Mouse (Mus musculus): ENCODE results near the gene Lamtor2.

Lamtor2 gene

DNA sequence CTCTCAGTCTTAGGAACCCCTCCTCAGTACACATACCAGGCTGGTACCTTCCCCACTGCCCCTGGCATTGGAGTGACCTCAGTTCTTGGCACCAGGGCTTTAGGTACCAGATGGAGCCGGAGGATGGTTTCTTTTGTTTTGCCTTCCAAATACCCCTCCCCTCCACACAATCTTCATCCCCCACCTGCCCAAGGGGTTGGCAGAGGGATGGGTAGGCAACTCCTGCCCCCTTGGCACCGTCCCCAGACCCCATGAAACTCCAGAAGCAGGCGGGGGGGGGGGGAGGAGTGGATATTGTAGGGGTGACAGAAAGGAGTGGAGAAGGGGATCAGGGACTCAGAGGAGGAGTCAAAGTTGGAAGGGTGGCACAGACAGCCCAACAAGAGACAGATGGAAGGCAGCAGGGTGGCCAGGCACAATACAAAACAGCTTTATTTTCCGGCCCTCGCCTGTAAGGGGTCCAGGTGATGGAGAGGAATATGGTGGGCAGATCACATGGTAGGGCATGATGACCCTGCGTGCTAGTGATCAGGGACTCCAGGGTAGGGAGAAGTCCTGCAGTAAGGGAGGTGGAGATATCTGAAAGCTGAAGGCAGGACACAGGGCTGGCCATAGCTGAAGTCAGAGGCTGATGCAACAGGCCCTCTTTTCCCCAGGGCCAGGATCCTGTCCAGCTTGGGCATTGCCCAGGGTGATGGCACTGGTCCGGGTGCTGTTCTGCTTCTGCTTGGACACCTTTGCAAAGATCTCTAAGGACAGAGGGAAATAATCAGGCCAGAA, 11.1 kb downstream of the Lamtor2 start:
- peak; percentile 47 for DNase-seq

DNA sequence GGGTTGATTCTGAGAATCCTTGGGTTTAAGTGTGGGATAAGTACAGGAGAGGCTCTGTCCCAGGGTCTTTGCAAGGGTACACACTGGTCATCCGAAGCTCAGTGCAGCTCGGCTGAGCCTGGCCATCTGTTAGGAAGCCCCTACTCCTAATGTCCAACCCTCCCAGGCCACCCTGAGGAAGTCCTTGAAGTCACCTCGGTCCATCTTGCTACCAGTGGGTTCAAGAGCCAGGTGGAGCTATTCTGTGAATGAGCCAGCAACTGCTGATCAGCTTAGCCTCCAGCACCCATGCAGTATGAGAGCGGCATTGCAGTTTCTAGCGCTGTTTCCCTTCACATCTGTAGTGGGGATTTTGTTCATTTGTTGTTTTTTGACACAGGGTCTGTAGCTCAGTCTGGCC, 12.8 kb downstream of the Lamtor2 start:
- DNase-seq: no peak

DNA sequence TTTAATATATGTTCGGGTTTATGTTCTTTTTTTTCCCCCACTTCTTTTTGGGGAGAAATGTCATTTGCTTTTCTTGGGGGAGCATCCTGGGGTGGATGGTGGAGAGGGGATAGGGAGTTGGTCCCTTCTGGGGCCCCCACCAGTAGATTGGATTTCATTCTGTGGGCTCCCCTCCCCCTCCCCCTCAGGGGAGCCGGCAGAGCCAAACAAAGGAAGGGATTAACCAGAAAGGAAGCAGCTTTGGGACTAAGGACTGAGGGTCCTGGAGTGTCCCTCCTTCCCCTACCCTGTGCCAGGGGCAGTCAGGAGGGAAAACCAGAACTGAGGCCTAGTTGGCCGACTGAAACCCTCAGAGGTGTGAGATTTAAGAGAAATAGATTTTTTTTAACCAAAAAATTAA, 13.5 kb downstream of the Lamtor2 start:
- no peak for DNase-seq

DNA sequence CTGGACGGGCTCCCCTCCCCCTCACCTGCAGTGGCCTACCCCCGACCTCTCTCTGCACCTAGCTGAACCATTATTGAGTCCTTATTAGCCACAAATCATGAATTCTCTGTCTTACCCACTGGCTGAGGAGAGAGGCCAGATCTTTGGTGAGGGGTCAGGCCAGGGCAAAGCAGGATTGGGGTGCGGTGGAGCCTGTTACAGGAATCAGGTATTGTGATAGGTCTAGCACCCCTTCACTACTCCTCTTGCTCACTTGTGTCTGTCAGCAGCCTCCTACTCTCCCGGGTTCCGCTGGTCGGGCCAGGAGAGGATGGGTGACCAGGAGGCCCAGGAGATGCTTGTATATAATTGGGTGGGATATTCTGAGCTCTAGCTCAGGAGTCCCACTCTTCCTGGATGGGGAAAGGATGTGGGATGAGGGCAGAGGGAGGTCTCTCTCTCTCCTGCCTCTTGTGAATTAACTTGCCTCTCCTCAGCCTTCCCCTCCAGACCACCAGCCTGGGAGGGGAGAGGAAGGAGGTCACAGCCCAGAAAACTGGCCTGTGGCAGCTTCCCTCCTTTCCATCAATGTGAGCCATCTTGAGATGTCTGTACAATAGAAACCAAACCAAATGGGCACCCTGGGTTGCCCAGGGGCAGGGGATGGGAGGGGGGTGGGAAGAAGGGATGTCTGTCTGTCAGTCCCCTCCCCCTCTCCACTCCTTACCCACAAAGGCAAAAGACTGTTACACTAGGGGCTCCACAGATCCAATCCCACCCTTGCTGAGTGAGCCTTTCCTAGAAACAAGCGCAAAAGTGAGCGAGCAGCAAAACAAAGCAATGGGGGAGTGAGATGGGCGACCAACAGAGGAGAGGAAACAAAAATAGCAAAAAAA, 14.4 kb downstream of the Lamtor2 start:
- DNase-seq: no peak

DNA sequence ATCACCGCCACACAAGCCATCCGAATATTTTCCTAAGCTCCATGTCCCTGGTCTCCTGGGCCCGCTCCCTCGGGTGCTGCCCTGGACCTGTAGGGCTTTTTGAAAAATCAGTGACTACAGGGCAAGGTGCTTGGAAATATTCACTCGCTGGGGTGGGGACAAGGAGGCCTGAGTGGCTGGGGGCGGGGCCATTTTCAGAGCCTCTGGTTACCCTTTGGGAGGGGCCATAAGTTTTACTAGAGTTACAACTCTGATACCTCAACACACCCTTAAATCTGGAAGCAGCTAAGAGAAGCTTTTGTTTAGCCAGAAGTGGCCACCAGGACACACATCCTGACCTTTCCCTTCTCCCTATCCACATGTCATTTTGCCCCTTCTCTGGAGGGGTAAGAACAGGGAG, 15.7 kb downstream of the Lamtor2 start:
- DNase-seq: no peak

DNA sequence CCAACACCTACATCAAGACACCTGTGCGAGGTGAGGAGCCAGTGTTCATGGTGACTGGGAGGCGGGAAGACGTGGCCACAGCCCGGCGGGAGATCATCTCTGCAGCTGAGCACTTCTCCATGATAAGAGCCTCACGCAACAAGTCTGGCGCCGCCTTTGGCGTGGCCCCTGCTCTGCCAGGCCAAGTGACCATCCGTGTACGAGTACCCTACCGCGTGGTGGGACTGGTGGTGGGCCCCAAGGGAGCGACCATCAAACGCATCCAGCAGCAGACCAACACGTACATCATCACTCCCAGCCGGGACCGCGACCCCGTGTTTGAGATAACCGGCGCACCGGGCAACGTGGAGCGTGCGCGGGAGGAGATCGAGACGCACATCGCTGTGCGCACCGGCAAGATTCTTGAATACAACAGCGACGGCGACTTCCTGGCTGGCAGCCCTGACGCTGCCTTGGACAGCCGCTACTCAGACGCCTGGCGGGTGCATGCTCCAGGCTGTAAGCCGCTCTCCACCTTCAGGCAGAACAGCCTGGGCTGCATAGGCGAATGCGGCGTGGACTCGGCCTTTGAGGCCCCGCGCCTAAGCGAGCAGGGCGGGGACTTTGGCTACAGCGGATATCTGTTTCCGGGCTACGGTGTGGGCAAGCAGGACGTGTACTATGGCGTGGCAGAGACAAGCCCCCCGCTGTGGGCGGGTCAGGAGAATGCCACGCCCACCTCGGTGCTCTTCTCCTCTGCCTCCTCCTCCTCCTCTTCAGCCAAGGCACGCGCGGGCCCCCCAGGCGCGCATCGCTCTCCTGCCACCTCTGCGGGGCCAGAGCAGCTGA, 16.6 kb downstream of the Lamtor2 start:
- DNase-seq: peak; percentile 42

DNA sequence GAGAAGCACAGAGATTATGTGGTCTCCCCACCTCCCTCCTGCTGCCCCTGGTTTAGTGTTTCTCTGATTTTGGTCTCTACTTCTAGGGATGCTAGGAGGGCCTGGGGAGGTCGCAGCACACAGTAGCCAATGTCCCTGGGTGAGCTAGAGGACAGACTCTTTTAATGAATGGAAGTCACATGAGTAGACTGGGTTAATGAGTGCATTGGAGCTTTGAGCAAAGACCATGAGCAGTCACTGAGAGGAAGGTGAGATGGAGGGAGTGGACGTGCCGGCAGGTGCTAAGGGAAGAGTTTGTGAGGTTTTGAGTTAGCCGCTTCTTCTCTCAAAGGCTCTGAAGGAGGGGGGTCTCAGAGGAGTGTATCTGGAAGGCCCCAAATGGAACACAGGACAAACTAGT, 17.3 kb downstream of the Lamtor2 start:
- no peak for DNase-seq

DNA sequence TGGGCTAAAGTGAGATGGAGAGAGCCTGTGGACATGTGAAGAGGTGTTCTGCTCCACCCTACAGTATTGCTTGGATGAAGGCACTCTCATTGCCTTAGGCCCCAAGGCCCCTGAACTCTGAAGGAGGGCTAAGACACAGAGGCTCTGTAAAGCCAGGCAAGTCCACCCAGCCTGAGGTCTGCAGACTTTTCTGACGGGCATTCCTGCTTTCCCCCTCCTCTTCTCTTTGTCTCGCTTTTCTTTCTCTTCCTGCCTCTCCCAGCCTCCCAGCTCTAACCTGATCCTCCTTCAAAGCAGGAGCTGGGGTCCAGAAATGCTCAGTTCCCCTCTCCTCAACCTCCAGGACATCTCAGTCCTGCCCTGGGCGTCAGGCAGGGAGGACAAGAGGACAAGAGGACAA, 17.9 kb downstream of the Lamtor2 start:
- DNase-seq: no peak

DNA sequence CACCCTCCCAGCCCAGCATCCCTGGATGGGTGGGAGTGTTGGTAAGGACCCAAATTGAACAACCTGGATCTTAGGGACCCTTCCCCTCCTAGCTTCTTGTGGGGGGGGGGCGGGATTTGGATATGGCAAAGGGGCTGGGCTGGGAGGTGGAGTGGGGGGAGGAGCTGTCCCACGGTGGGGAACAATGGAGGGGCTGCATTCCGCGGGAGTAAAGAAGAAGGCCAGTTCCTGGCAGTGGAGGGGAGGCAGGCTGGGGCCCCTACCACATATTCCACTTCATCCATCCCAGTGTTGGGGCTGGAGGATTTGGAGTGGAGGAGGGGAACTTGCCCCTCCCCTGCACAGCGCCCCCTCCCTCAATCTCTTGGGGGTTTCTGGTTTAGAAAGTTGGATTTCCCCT, 19.2 kb downstream of the Lamtor2 start:
- DNase-seq: peak; percentile 29

DNA sequence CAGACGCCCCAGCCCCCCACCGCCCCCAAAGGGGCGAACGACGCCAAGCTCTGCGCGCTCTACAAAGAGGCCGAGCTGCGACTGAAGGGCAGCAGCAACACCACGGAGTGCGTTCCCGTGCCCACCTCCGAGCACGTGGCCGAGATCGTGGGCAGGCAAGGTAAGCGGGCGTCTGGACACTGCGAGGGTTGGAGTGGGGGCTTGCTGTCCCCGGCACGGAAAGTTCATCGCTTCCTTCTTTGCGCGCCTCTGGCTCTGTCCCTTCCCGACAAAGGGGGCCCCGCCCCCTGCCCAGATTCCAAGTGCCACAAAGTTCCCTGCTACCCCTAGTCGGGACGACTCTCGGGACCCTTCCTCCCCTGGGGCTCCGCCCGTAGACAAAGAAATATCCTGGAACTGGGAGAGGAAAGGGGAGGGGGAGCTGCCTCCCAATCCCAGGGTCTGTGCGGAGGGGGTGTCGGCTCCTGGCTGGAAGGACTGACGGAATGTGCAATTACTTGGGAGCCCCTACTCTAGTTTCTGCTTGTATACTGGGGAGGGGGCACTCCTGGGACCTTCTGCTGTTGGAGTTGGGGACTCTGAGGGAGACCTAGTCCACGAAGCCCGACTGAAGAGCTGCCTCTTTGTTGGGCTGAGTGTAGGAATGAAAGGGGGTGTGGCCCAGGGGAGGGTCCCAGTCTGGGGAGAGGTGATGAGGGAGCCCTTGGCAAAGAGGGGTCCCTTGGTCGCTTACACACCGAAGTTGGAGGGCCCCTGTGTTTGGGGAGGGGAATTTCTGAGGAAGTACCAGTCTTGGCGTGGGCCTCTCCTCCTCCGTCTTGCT, 20.0 kb downstream of the Lamtor2 start:
- peak; percentile 56 for DNase-seq

DNA sequence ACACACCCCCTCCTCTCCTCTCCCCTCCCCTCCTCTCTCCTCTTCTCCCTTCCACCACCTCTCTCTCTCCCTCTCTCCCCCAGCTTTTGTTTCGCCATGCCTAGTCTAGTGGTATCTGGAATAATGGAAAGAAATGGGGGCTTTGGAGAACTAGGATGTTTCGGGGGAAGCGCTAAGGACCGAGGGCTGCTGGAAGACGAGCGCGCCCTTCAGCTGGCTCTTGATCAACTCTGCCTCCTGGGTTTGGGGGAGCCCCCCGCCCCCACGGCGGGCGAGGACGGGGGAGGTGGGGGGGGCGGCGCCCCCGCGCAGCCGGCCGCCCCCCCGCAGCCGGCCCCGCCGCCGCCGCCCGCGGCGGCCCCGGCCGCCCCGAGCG, 20.6 kb downstream of the Lamtor2 start, which contains the start of gene Mex3a:
Gene Mex3a, plus strand, starts transcription at position 97 of the 376 bp plus-strand sequence.
- no peak for DNase-seq

DNA sequence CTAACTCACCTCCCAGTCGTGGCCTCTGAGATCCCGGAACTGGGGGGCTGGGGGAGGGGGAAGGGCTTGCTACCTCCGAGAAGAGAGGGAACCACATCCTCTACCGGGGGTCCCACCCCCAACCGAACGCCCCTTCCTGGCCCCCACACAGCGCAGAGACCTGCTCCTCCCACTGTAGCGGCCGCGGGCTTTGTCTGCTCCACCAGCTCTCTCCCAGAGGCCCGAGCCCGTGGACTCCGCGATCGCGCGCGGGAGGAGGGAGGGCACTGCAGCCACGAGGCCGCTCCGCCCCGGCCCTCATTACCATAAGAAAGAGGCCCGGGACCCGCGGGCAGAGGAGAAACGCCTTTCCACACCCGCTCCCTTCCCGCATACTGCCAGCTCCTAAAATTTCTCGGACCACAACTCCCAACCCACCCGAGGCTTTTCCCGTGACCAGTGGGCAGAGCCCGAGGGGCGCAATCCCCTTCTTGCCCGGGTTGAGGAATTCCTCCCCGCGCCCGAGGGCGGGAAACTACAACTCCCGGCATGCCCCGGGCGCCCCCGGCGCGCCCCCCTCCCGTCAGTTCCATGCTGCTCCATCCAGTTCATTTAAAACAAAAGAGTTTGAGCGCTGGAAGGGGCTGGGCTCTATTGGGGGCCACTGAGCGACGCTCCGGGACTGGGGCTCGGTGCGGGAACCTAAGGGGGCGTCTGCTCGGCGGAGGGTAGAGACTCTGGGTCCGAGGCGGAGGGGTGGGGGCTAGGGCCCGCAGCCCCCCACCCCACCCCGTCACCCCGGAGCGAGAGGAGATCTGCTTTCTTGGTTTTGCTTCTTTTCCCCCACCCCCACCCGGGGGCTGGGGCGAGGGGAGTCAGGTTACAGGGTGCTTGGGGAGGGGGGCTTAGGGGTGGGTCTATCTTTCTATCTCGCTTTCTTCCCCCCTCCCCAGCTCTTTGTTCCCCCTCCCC, 21.3 kb downstream of the Lamtor2 start:
- DNase-seq: peak; percentile 89

DNA sequence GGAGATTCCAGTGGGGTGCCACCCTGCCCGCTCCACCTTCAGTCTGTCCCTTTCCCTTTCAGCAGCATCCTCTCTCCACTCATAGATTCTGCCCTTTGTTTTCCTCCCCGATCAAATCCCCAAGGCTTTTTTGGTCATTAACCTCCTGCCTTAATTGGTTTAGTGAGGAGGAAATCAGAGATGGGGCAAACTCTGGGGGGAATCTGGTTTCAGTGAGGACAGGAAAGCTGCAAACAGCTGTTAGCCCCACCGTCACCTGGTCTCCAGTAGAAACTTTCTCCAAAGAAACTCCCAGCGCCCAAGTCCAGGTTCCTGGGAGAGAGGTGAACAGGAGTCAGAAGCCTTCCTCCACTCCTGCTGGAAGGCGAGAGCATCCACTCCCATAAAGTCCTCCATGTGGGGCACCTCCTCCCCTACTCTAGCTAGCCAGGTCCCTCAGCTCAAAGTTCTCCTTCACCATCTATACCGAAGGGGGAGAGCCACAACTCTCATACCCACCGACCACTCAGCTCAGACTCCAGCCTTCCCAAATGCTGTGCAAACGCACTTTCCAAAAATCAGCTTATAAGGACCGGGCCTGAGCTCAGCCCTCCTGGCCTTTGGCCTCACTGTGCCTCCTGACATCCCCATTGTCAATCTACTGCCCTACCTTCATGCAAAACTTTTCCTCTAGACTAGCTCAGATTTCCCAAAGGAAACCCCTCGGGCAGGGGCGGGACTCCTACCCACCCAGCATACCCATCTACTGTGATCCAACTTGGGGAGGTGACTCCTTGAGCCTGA, 22.6 kb downstream of the Lamtor2 start:
- DNase-seq: no peak

DNA sequence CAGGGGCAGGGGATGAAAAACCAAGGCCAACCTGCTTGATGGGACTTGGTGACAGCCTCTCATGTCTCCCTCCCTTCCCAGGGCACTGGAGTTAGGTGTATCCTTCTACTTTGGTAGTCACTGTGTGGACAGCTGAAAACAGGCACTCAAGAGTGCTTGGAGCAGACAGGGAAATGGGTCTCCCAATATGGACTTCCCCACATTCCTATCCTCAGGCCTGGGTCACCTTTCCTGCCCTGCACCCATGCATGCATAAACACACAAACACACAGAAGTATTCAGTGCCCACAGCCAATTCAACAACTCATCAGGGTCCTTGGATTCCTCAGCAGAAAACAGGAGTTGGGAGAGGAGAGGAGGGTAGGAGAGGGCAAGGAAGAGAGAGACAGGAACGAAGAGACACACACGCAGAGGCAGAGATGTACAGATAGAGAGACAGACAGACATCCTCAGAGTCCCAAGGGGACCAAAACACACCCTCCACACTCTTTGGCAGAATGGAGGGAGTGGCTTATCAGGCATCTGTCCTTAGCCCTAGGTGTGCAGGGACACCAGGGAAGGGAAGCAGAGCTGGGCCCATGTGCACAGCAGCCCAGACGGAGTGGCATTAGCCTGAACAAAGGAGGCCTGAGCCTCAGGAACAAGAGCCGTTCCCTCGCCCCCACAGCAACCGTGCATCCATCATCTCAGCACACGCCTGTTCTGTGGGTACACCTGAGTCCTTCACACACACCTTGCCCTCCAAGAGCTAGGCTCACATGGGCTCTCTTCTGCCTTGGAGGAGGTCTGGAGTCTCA, 23.5 kb downstream of the Lamtor2 start:
- no peak for DNase-seq

DNA sequence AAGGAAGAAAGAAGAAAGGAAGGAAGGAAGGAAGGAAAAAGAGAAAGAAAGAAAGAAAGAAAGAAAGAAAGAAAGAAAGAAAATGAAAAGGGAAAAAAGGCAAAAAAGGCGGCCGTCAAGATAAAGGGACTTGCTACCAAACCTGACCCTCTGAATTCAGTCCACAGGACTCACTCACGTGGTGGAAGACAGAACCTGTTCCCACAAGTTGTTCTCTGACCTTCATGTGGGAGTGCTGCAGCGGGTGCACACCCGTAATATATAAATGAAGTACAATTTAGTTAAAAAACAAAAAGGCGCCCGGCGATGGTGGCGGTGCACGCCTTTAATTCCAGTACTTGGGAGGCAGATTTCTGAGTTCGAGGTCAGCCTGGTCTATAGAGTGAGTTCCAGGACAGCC, 24.2 kb downstream of the Lamtor2 start:
- no peak for DNase-seq

DNA sequence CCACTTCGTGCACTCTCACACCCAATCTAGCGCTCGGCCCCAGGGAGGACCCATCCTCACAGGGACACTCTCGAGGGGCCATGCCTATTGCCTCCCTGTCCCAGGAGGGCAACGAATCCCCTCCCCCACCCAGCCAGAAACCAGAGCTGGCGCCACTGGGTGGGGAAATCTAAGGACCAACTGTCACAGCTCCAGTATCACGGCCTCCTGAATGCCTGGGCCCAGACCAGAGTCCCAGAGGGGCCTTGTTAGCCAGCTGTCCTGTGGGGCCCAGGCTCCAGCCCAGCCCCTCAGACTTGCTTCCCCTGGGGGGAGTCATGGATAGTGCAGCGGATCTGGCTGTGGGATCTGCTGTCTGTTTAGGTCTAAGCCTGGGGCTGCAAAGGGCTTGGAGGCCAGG, 25.3 kb downstream of the Lamtor2 start:
- DNase-seq: no peak

DNA sequence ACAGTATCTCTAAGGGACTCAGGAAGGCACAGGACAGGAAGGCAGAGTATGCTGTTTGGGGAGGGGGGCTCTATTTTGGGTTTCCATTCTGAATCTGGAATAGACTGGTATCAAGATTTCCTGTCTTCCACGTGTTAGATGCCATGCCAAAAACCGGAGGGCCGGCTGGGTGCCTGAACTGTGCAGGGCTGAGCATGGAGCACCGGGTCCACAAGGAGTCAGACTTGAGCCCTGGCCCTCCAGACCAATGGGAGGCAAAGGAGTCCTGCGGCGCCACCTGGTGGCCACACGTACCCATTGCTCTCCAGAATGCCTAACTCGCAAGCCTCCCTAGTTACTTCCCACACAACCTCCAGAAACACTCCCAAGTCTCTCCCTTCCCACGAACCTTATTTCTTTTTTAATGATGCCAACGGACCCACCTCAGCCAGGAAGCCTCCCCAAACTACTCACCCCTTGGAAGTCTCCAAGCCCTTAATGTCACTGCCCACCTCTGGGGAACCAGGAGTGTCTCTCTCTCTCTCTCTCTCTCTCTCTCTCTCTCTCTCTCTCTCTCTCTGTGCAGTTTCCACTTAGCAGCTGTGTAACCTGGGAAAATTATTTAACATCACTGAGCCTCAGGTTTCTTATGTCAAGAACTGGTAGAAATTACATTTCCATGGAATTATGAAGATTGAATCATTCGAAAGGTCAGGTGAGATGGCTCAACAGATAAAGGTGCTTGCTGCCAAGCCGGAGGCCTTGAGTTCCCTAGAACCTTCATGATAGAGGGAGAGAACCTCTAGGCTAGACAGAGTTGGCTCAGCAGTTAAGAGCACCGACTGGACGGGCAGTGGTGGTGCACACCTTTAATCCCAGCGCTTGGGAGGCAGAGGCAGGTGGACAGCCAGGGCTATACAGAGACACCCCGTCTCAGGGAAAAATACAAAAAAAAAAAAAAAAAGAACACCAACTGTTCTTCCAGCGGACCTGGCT, 26.4 kb downstream of the Lamtor2 start:
- peak; percentile 84 for DNase-seq

DNA sequence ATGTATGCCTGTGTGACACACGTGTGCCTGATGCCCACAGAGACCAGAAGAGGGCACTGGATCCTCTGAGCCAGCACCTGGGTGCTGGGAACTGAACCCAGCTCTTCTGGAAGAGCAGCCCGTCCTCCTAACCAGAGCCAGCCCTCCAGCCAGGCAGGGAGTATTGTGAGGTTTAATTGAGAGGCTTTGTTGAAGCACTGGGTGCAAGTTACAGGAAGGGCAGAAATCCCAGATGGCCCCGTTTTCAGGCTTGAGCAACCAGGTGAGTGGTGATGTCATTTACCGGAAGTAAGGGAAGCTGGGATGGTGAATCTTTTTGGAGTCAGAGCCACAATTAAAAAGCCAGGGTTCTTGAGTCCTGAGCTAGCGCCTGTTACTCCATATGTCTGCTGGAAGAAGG, 27.9 kb downstream of the Lamtor2 start:
- DNase-seq: no peak

Data from right cerebral cortex, postnatal 4 days (tissue).